Mouse (Mus musculus) megakaryocyte, embryonic 14.5 days (primary cell): ENCODE measurements around the gene Atp5d.

Experiments
- FLI1 ChIP-seq: IDR thresholded peaks from 2 replicates; pipeline ENCODE4 v1.6.1; 2012; ENCODE audit warnings: low read length, inconsistent platforms, mixed read lengths
- GATA1 ChIP-seq: IDR thresholded peaks from 3 replicates; pipeline ENCODE4 v1.6.1; 2012; ENCODE audit warnings: mixed read lengths, low read length, inconsistent platforms, borderline replicate concordance

DNA sequence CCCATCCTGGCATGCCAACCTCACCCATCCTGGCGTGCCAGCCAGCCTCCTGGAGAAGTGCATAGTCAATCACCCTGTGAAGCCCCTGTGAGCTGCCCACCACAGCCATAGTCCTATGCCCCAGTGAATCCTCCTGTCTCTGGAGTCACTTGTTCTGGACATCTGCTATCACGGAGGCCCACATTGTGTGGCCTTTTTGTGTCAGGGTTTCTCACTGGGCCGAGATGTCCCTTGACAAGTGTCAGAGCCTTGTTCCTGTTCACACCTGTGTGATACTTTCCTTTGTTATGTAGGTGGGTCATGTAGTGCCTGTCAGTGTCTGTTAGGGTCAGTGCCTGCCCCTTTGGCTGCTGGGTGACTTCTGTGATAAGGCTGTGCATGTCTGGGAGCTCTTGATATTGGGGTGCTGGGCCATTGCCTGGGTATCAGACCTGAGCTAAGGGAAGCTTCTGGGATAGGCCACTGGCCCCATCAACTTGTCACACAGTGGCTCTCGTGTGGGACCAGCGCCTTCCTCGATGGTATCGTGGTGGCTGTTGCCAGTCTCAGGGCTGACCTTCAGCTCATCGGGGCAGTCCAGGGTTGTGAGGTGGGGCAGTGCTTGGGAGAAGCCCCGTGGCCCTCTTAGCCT is 14.4 kb upstream of the Atp5d start:
- TF ChIP-seq GATA1 (no peak), FLI1 (no peak)
